Mouse (Mus musculus): Measurements from ENCODE around the gene Ccdc12.

Ccdc12 gene

DNA sequence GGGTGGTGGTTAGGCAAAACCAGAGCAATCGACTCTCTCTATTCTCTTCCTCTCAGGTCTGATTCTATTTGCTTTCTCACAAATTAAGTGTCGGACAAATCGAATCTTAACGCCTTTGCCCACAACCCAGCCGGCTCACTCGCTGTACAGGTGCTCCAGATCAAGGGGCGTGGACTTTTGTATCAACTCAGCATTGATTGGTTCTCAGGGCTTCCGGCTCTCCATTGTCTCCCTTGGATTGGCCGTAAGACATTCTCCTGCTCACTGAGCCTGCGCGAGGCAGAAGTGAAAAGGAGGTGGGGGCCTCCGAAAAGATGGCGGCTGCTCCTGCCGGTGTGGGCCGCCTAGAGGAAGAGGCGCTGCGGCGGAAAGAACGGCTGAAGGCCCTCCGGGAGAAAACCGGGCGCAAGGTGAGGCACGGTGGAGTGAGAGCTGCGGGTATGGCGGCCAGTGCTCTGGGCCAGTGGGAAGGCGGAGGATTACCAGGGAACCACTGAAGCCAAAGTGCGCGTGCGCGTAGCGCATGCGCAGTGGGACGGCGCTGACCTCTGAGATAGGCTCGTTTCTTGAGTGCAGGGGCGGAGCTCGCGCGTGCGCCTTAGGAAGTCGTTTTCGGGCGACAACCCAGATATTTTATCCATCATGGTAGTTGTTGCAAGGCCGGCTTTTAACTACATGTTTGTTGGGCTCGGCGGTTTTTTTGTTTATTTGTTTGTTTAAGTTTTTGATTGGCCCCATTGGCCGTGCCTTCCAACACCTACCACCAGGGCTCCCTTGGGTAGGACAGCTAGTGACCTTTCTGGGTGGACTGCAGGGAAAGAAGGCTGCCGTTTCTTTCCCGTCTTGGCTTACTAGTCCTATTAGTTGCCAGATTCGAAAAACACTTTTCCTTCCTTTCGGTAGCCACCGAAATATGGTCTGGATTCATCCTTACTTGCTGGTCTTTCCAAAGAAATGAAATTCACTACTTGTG lies at the start of gene Ccdc12:
TSS of gene Ccdc12 (plus strand) at position 255 of the 973 bp plus-strand sequence.
- CTCF ChIA-PET, result interaction anchor here in 1 of 4 experiments (0.6 to 1.0 kb wide), 2 partner anchors 53 to 431 kb away, joined by 3 to 4 read pairs; no protein-coding TSS in a partner anchor
- POLR2A ChIA-PET, result interaction anchor here (0.6 to 5.8 kb wide), 27 partner anchors 9 to 569 kb away, joined by 3 to 45 read pairs (median 3); partner anchors contain the start of genes Nradd (in 1 of the 4) and Setd2 (in 1 of the 4)

DNA sequence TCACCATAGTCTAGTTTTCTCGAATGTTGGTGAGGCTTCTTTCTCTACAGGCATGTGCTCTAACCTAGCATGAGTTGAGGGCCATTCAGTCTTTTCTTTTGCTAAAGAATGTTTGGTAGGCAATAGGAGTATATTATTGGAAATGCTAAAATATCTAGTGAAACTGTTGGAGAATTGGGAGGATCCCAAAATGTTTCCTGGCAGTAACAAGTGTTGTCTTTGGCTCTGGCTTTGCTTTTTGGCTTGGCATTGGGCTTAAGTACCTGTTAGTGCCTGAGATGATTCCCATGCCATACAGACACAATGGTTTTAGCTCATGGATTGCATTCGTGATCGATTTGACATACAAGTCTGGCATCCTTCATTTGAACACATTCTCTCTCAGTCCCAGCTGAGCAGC lies 44.8 kb upstream of the Ccdc12 start:
- POLR2A ChIA-PET, result interaction anchor here in 1 of 4 experiments (0.7 kb wide), 1 partner anchor 20 kb away, joined by 6 read pairs; no protein-coding TSS in a partner anchor
- CTCF ChIA-PET, result interaction anchor here in 2 of 4 experiments (0.6 kb wide), 2 partner anchors 43 to 163 kb away, joined by 3 to 9 read pairs; no protein-coding TSS in a partner anchor

DNA sequence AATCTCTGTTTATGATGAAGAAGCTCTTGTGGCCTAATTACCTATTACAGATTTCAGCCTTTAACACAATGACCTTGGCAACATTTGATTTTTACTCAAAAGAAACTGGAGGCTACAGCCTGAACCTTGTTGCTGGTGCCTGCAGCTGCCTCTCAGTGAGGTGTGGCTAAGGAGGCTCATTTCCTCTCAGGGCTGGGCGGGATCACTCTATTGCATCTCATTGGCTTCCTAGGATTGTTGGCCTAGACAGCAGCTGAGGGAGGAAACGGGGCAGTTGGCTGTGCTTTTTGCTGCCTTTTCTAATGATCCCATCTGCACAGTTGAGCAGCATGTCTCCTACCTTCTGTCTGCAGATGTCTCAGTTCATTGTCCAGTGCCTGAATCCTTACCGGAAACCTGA lies 39.2 kb upstream of the Ccdc12 start:
- CTCF ChIA-PET, result interaction anchor here in 3 of 4 experiments (0.6 to 1.2 kb wide), 8 partner anchors 8 to 699 kb away, joined by 3 to 9 read pairs (median 4); partner anchors contain the start of gene Ptpn23 (in 1 of the 3)
- POLR2A ChIA-PET, result interaction anchor here (0.6 to 2.3 kb wide), 9 partner anchors 8 to 394 kb away, joined by 3 to 9 read pairs (median 4); no protein-coding TSS in a partner anchor

DNA sequence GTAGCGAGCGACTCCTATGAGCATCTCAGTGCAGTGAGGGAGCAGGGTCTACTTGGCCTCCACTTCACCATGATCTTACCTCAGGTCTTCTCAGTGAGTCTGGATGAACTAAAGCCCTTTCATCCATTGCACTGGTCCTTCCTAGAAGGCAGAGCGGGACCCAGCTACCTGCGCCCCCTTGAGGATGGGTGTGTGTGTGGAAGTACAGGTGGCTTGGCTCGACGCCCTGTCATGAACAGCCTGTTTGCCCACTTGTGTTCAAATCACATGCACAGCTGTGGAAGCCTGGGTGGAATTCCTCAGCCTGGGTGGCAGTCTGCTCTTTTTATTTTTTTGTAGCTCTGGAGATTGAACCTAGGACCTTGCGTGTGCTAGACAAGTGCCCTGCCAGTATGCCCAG lies 36.1 kb upstream of the Ccdc12 start:
- POLR2A ChIA-PET, result interaction anchor here in 2 of 4 experiments (0.7 to 2.4 kb wide), 5 partner anchors 10 to 275 kb away, joined by 3 to 9 read pairs (median 3); no protein-coding TSS in a partner anchor
- CTCF ChIA-PET, result interaction anchor here (0.5 to 2.8 kb wide), 10 partner anchors 10 to 466 kb away, joined by 3 to 18 read pairs (median 3); no protein-coding TSS in a partner anchor

DNA sequence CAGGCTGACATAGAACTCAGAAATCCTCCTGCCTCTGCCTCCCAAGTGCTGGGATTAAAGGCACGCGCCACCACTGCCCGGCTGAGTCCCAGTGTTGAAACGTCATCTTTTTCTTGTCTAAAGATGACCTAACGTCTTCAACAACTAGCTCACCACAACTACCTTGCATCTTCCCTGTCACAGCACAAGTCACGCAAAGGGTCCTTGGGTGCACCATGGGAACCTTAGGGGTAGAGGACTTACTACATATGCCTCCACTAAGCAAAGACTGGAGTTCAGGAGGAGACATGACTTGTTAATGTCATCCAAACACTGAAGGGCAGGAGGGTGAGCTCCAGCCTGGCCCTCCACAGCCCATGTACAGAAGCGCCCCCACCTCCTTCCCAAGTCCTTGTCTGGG lies 35.6 kb upstream of the Ccdc12 start:
- ChIA-PET CTCF (interaction anchor here (0.6 to 2.8 kb wide), 7 partner anchors 10 to 465 kb away, joined by 3 to 18 read pairs (median 4); no protein-coding TSS in a partner anchor), POLR2A (interaction anchor here in 2 of 4 experiments (0.7 to 2.4 kb wide), 9 partner anchors 9 to 276 kb away, joined by 3 to 9 read pairs (median 3); no protein-coding TSS in a partner anchor)

DNA sequence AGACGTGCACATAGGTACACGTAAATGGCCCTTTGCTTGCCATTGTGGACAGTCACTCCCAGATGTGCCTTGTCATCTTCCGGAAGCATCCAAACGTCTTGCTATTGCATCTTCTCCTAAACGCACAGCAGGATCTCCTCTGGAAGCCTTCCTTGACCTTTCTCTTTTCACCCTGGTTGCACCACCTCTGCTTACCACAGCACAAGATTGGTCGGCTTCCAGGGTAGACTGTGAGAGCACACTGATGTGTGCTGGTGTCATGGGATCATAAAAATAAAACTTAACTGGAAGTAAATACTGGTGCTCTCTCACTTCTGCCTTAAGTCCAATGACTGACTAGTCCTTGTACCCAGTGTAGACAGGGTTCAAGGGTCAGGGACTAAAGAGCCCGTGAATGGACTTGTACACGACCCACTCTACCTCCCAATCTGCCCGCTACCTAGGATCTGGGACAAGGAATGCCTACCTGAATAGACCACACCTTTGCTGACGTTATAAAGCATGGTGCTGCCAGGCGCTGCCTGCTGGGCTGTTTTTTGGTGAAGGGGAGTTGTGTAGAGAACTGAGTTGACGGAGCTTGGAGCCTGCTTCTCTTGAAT lies 33.6 kb upstream of the Ccdc12 start:
- POLR2A ChIA-PET, result interaction anchor here in 2 of 4 experiments (0.6 kb wide), 2 partner anchors 13 to 92 kb away, joined by 3 to 4 read pairs; no protein-coding TSS in a partner anchor

DNA sequence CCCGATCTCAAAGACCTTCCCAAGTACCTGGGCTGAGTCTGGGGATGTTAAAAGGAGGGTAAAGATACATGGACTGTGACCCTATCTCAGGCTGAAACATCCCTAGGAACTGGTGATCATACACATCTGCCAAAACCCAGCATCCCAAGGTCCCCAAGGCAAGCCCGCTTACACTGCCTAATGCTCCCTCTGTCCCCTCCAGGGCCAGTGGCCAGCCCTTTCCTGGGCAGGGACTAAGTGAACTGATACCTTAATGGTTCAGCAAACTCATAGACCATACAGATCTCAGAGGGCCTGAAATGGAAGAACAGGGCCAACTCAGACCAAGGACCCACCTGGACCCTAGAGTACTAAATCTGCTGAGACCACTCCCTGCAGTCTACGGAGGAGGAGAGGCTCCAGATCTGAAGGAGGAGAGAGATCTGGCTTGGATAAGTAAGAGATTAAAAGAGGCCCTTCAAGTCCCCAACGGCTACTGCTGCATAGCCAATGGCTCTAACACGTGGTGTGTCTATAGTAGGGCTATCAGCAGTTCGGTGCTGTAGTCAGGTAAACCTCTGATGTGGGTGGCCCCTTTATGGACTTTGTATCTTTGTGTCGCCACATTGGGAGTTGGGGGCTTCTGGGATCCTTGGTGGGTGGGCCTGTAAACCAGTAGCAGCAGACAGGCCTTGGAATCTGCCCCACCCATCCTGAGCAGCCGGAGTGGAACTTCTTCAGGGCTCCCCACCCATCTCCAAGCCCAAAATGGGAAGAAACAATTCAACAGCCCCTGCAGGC lies 32.7 kb upstream of the Ccdc12 start:
- ChIA-PET CTCF (interaction anchor here in 3 of 4 experiments (0.6 to 2.9 kb wide), 9 partner anchors 11 to 579 kb away, joined by 3 to 10 read pairs (median 4); partner anchors contain the start of gene Kif9 (in 1 of the 3)), POLR2A (interaction anchor here (0.6 to 2.9 kb wide), 28 partner anchors 9 to 648 kb away, joined by 3 to 31 read pairs (median 4); partner anchors contain the start of genes Nbeal2 (in 2 of the 4), Ptpn23 (in 2 of the 4), Ccdc12 (in 1 of the 4) and Epm2aip1 (in 1 of the 4))

More for the DNA sequence above, 33.6 kb upstream of the Ccdc12 start:
- CTCF ChIA-PET, result interaction anchor here in 1 of 4 experiments (2.9 kb wide), 1 partner anchor 12 kb away, joined by 10 read pairs; no protein-coding TSS in a partner anchor

DNA sequence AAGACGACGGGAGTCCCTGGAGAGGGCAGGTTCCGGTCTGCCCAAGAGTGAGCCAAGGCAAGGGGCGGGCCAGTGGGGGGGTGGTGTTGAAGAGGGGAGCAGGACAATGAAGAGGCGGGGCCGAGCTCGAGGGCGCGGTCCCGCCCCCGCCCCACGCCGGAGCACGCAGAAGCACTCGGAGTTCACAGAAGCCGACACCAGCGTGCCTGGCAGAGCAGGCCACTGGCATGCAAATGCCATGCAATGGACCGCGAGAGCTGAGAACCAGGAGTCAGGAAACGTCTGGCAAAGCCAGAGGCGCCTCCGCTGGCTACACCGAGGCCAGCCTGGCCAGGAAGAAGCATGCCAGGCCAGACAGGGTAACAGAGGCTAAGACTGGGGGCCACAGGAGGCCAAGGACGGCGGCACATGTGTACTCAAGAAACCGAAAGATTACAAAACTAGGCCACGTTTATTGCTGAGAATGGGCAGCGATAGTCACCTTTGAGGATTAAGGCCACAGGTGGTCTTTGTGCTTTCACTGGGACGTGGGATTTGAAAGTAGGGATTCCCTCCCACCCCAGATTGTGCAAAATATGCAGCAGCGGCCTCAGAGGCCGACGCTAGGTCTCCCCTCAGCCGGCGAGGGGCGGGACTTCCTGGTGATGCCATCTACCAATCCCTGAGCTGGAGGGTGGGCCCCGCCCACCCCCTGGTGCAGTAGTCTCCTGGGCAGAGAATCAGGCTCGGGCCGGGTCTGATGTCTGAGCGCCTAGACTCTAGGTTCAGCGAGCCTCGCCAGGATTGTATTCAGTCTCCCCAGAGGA lies 31.7 kb upstream of the Ccdc12 start, which contains the start of gene Nradd:
TSS of gene Nradd (minus strand) at position 92 of the 806 bp plus-strand sequence.
- CTCF ChIA-PET, result interaction anchor here in 3 of 4 experiments (0.5 to 2.9 kb wide), 23 partner anchors 8 to 732 kb away, joined by 3 to 13 read pairs (median 4); partner anchors contain the start of genes Kif9 (in 1 of the 3) and Scap (in 1 of the 3)
- POLR2A ChIA-PET, result interaction anchor here in 3 of 4 experiments (0.5 to 2.9 kb wide), 68 partner anchors 8 to 647 kb away, joined by 3 to 31 read pairs (median 3); partner anchors contain the start of genes Nbeal2 (in 3 of the 3), Ptpn23 (in 3 of the 3), Ccdc12 (in 2 of the 3) and Kif9 (in 2 of the 3)

DNA sequence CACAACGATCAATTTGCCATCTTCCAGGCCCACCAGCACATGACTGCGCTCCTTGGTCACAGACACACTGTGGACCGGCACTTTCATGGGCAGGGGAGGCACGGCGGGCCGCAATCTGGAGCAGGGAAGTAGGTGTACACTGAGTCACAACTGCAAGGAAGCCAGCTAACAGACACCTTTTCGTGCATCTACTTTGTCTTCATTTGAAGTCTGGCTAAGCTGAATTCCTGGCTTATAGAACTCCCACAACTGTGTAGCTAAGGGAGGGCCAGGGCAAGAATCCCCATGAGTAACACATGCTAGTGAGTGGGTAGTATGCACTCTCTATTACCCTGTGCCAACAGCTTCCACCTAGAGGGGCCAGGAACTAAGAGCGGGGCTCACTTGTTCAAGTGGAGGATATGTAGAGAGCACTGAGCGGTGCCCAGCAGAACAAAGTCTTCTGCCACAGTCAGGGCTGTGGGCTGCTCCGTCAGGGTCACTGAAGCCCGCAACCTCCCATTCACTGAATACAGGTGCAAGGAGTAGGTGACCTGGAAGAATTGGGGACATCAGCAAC lies 30.9 kb upstream of the Ccdc12 start:
- POLR2A ChIA-PET, result interaction anchor here in 3 of 4 experiments (0.6 to 2.9 kb wide), 58 partner anchors 9 to 646 kb away, joined by 3 to 31 read pairs (median 4); partner anchors contain the start of genes Nbeal2 (in 3 of the 3), Ptpn23 (in 3 of the 3), Setd2 (in 2 of the 3) and Als2cl (in 1 of the 3)
- CTCF ChIA-PET, result interaction anchor here in 3 of 4 experiments (0.5 to 2.9 kb wide), 16 partner anchors 9 to 733 kb away, joined by 3 to 13 read pairs (median 4); partner anchors contain the start of gene Scap (in 1 of the 3)

DNA sequence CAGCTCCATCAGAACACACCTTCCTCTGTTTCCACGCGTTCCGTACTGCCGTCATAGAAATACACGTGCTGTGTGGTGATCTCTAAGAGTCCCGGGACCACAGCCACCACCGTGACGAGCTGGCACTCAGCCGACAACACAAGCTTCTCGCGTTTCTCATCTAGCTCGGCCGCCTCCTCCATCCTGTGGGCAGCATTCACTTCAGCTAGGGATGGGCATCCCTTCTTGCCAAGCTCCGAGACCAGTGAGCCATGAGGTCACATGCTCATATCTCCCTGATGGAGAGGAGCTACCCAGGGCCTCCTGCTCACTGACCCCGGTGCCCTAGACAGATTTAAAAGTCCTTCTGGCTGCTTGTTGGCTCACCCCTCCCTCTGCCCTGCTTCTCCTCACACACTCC lies 26.1 kb upstream of the Ccdc12 start:
- ChIA-PET CTCF (interaction anchor here in 3 of 4 experiments (0.5 to 3.7 kb wide), 23 partner anchors 9 to 381 kb away, joined by 3 to 23 read pairs (median 5); partner anchors contain the start of genes Nbeal2 (in 1 of the 3) and Scap (in 1 of the 3)), POLR2A (interaction anchor here in 3 of 4 experiments (0.5 to 3.2 kb wide), 11 partner anchors 9 to 297 kb away, joined by 3 to 10 read pairs (median 3); partner anchors contain the start of genes Ptpn23 (in 2 of the 3), Nbeal2 (in 1 of the 3) and Scap (in 1 of the 3))

DNA sequence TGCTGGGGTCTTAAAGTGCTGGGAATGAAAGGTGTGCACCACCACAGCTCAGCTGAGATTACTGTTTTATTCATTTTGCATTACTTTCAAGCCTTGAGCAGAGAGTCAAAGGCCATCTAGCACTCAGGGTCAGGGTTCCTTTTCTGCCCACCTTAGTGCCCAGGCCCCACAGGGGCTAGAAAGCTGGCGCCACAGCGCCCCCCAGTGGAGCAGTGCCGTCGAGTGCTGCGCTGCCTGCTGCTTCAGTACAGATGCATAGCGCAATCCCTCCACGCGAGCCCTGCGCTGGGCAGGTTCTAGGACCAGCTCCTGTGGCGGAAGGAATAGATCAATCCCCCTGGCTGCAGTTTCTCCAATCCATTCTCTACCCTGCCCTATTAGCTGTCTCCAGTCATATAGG lies 25.1 kb upstream of the Ccdc12 start:
- POLR2A ChIA-PET, result interaction anchor here in 3 of 4 experiments (0.6 to 3.2 kb wide), 12 partner anchors 10 to 298 kb away, joined by 3 to 10 read pairs (median 3); partner anchors contain the start of genes Nbeal2 (in 2 of the 3), Ptpn23 (in 2 of the 3) and Scap (in 1 of the 3)

DNA sequence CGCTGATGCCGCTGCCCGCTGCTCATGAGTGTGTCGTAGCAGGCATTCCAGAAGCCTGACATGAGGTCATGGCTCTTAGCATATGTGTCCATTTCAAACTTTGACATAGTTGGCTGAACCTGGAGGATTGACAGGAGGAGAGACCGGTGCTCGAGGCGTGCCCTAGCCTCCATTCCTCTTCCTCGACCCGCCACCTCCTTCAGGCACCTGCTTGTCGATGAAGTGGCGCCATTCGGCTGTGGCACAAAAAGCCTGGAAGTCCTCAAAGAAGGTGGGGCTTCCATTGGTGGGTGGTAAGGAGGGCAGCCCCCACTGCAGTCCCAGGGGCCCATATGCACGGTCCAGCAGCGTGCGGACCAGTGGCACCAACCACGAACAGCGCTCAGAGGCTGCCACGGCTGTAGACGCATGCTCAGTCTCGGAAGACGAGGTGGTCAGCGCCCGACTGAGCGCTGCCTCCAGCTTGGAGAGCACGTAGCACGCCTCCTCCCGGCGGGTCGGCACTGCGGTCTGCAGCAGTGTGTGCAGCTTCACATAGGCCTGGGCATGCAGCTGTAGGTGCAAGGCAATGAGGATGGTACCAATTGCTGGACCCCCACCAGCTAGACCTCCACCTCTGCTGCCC lies 24.5 kb upstream of the Ccdc12 start:
- ChIA-PET POLR2A (interaction anchor here in 3 of 4 experiments (0.6 to 3.2 kb wide), 13 partner anchors 11 to 299 kb away, joined by 3 to 10 read pairs (median 3); partner anchors contain the start of genes Nbeal2 (in 3 of the 3), Ptpn23 (in 1 of the 3) and Scap (in 1 of the 3)), CTCF (interaction anchor here (0.6 to 3.7 kb wide), 57 partner anchors 9 to 1640 kb away, joined by 3 to 23 read pairs (median 4); partner anchors contain the start of genes Nbeal2 (in 3 of the 4), Ptpn23 (in 2 of the 4), Elp6 (in 1 of the 4) and Kif9 (in 1 of the 4))

More for the DNA sequence above, 25.1 kb upstream of the Ccdc12 start:
- CTCF ChIA-PET, result interaction anchor here (0.6 to 3.7 kb wide), 53 partner anchors 9 to 366 kb away, joined by 3 to 23 read pairs (median 5); partner anchors contain the start of genes Nbeal2 (in 3 of the 4), Scap (in 2 of the 4) and Ptpn23 (in 1 of the 4)

DNA sequence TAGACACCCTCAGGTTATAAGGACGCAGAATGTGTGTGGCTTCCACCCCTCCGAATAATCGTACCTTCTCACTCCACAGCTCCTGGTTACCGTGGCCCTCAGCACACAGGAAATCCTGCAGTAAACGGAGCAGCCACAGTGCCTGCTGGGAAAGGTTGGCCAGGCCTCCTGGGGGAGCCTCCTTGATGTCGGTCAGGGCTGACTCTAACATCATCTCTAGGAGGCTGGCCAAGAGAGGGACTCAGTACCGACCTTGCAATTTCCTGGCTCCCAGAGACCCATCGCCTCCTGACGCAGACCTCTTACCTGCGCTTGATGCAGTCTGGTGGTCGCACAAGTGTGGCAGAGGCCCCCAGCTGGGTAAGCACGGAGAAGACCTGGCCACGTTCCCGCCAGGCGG lies 23.6 kb upstream of the Ccdc12 start:
- POLR2A ChIA-PET, result interaction anchor here in 3 of 4 experiments (0.6 to 2.8 kb wide), 6 partner anchors 11 to 240 kb away, joined by 3 to 10 read pairs (median 3); partner anchors contain the start of genes Nbeal2 (in 1 of the 3) and Ptpn23 (in 1 of the 3)
- CTCF ChIA-PET, result interaction anchor here (0.6 to 3.7 kb wide), 26 partner anchors 12 to 1641 kb away, joined by 3 to 23 read pairs (median 6); partner anchors contain the start of genes Nbeal2 (in 3 of the 4), Elp6 (in 1 of the 4), Pfkfb4 (in 1 of the 4) and Scap (in 1 of the 4)

DNA sequence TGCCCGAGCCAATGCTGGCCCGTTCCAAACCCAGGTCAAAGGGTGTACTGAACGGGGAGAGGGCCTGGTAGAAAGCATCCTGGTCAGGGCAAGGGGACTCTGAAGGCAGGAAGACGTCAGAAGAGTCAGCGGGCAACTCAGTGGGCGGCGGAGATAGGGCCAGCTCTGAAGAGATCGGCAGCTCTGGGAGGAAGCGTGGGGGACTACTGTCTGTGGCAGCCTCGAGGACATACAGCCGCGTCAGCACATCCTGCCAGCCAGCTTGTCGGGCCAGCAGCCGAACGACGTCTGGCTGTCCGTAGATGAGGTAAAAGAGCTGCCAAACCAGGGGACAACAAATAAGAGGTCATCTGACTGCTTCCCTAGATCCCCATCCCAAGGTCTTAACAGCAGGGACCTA lies 22.4 kb upstream of the Ccdc12 start:
- POLR2A ChIA-PET, result interaction anchor here (0.6 to 2.8 kb wide), 4 partner anchors 9 to 226 kb away, joined by 3 to 14 read pairs (median 6); partner anchors contain the start of genes Ptpn23 (in 2 of the 4) and Nradd (in 1 of the 4)
- CTCF ChIA-PET, result interaction anchor here (1.0 to 3.2 kb wide), 15 partner anchors 10 to 222 kb away, joined by 3 to 21 read pairs (median 5); partner anchors contain the start of genes Nbeal2 (in 2 of the 4), Nradd (in 1 of the 4) and Pth1r (in 1 of the 4)

Measured in embryonic stem cell, embryonic (primary cell).